Mouse (Mus musculus) liver, embryonic 14.5 days (tissue): ENCODE results near the gene Zscan26. TPM values are rescaled to one million over a fixed set of nuclear protein-coding genes. Genes with fewer than 3 reads are reported as not detected.
"Not testable (repeated sequence)": the region's sequence is repeated elsewhere in the genome, so short reads cannot be mapped to it uniquely, and the experiment has no call there.

Experiments
- ATAC-seq: fragments of 200-750 bp; cut with Nextera tagmentation; 2 replicates; pipeline ENCODE4 v1.8.0; 2017; ENCODE audit warnings: moderate number of reproducible peaks, mild to moderate bottlenecking, moderate library complexity; ENCODE audit not compliant: insufficient read depth
- DNase-seq, 3 experiments: peaks; one replicate each; pipeline ENCODE4 v3.0.0-alpha.2; 2012 to 2013; ENCODE audit warnings: low read depth in 3 of 3, low spot score in 3 of 3
- H3K27ac ChIP-seq: fragments of 300-500 bp; sonication (generic); 2 replicates; pipeline ENCODE4 v1.5.1; 2014; ENCODE audit warnings: moderate library complexity, mild to moderate bottlenecking, control low read depth, inconsistent platforms
- H3K27me3 ChIP-seq: fragments of 300-500 bp; sonication (generic); 2 replicates; pipeline ENCODE4 v1.6.1; 2014; ENCODE audit warnings: mild to moderate bottlenecking, low read length, moderate library complexity; ENCODE audit not compliant: control insufficient read depth, insufficient read depth
- H3K36me3 ChIP-seq: fragments of 300-500 bp; sonication (generic); replicated peaks from 2 replicates; pipeline ENCODE4 v1.6.1; 2014; ENCODE audit warnings: low read depth; ENCODE audit not compliant: control insufficient read depth, insufficient read depth
- H3K4me1 ChIP-seq, 2 experiments: fragments of 200-500 bp in 1 of 2; fragments of 300-500 bp in 1 of 2; sonication (generic) in 1 of 2; replicated peaks; 2 replicates each; pipeline ENCODE4 v1.6.1; 2012 to 2014; ENCODE audit warnings: antibody characterized with exemption in 1 of 2, inconsistent platforms in 1 of 2, low read length in 1 of 2; ENCODE audit not compliant: control insufficient read depth in 2 of 2, insufficient read depth in 2 of 2
- H3K4me2 ChIP-seq: fragments of 300-500 bp; sonication (generic); 2 replicates; pipeline ENCODE4 v1.6.1; 2014; ENCODE audit warnings: low read depth, mild to moderate bottlenecking, control low read depth, moderate library complexity
- H3K4me3 ChIP-seq, 2 experiments: fragments of 200-500 bp in 1 of 2; fragments of 300-500 bp in 1 of 2; sonication (generic) in 1 of 2; 2 replicates each; pipeline ENCODE4 v1.5.1; 2012 to 2014; ENCODE audit warnings: low read depth in 2 of 2, low read length in 2 of 2, mild to moderate bottlenecking in 2 of 2, control low read depth in 1 of 2, inconsistent platforms in 1 of 2, moderate library complexity in 1 of 2; ENCODE audit not compliant: insufficient read depth in 1 of 2
- H3K9ac ChIP-seq: fragments of 300-500 bp; sonication (generic); replicated peaks from 2 replicates; pipeline ENCODE4 v1.6.1; 2014; ENCODE audit warnings: mild to moderate bottlenecking, control low read depth, moderate library complexity
- H3K9me3 ChIP-seq: fragments of 300-500 bp; sonication (generic); 2 replicates; pipeline ENCODE4 v1.6.1; 2016; ENCODE audit warnings: low read length, mixed read lengths; ENCODE audit not compliant: control insufficient read depth
- CTCF ChIP-seq: IDR thresholded peaks from 2 replicates; pipeline ENCODE4 v1.5.1; 2016; ENCODE audit warnings: antibody characterized with exemption, low read depth, control low read depth
- EP300 ChIP-seq: IDR thresholded peaks from 2 replicates; pipeline ENCODE4 v1.6.1; 2016; ENCODE audit warnings: antibody characterized with exemption, low read depth
- WGBS: fragments of 180-500 bp; shearing (Covaris S2); extraction: QIAGEN DNeasy Blood & Tissue Kit; methylation state at CpG from one replicate; pipeline ENCODE4 v1.1.7; 2014; ENCODE audit not compliant: insufficient replicate concordance; 5-methylcytosine and 5-hydroxymethylcytosine counted together
- polyA plus RNA-seq, 2 experiments: library from polyadenylated mRNA; depleted of rRNA in 1 of 2; stranded (reverse) in 1 of 2; unstranded in 1 of 2; fragments of >200 nt; fragmentation: Nextera tagmentation in 1 of 2; extraction: Ambion mirVana in 1 of 2; gene quantifications; 2 replicates each; pipeline versions ENCODE4 v1.2.1 to v1.2.3; 2012 to 2014

The Zscan26 gene
- 7.0 and 9.5 TPM in 2 replicates for polyA plus RNA-seq (2012; rRNA removed)
- polyA plus RNA-seq (2014; fragmentation: Nextera tagmentation; extraction: Ambion mirVana) = 4.2 and 4.6 TPM in 2 replicates

DNA sequence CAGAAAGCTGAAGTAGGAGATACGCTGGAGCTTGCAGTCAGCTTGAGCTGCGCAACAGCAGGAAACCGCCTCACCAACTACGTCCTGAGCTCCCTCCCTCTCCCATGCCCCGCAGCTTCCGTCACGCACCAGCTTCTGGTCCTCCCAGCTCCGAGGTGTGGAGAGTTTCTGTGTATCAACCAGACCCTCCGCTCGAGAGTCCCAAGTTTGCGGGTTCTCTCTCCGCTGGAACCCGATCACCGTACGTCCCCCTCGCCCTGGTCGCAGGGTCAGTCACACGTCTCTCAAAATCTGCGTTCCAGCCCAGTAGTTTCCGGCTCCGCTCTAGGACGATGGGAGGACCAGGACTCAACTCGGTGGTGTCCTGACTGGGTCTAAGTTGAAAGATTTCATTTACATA, at the start of gene Zscan26:
Zscan26 (minus strand) TSS at position 282 of the 400 bp plus-strand sequence.
- ATAC-seq = peak; percentile 76
- H3K4me3 ChIP-seq = peak within 1 kb of the TSS; percentile 68 to 85
- TF ChIP-seq EP300 (no peak), CTCF (no peak)

GRCm38 (mm10) chr13:21502296-21502695, 48.8 kb upstream of the Zscan26 start:
- peaks cover 0 to 5% of the 10 kb centered on the region in 2 experiments; a peak in 3 of 4 replicates for H3K4me1 ChIP-seq
- no peak overlapping the region for H3K4me2 ChIP-seq
- H3K27ac ChIP-seq = no peak overlapping the region

More for the DNA sequence above, at the start of gene Zscan26:
- peak; percentile 52 to 58 (median 54) for DNase-seq
- H3K27ac ChIP-seq = no peak within 1 kb of the TSS; the same call in 1 of the 2 replicates
- H3K9me3 ChIP-seq = no peaks in the 10 kb centered on the region
- H3K4me1 ChIP-seq = peaks cover 2 to 13% of the 10 kb centered on the region in 2 experiments; a peak in 3 of 4 replicates
- H3K36me3 ChIP-seq = no peaks in the 10 kb centered on the region
- peak within 1 kb of the TSS; percentile 77 for H3K4me2 ChIP-seq
- no peaks in the 10 kb centered on the region for H3K27me3 ChIP-seq
- under 1% methylated on average over 23 of the region's 23 CpGs for WGBS
- H3K9ac ChIP-seq = peak within 1 kb of the TSS; percentile 68

GRCm38 (mm10) chr13:21501182-21501581, 47.7 kb upstream of the Zscan26 start, which contains the start of gene Gm11273:
Gene Gm11273, minus strand, starts transcription at chr13:21501418.
- ATAC-seq, H3K4me3 ChIP-seq, H3K27me3 ChIP-seq, H3K4me2 ChIP-seq, H3K27ac ChIP-seq, H3K9me3 ChIP-seq, DNase-seq, H3K36me3 ChIP-seq, H3K9ac ChIP-seq, H3K4me1 ChIP-seq: not testable (repeated sequence)
- 88% methylated on average over 17 of the region's 17 CpGs for WGBS

More at GRCm38 (mm10) chr13:21502296-21502695, 48.8 kb upstream of the Zscan26 start:
- no peaks in the 10 kb centered on the region for H3K9me3 ChIP-seq
- H3K36me3 ChIP-seq = no peaks in the 10 kb centered on the region
- H3K4me3 ChIP-seq = no peak overlapping the region
- ATAC-seq (no peak), DNase-seq (no peak)
- H3K9ac ChIP-seq = no peak overlapping the region
- WGBS = 61% methylated on average over 5 of the region's 5 CpGs
- no peaks in the 10 kb centered on the region for H3K27me3 ChIP-seq
- TF ChIP-seq EP300 = no peak
- no peak for TF ChIP-seq CTCF

- TF ChIP-seq CTCF (no peak), EP300 (no peak)
- Histone ChIP-seq H3K27me3 (no peaks in the 10 kb centered on the region), H3K4me1 (no peaks in the 10 kb centered on the region), H3K36me3 (no peaks in the 10 kb centered on the region), H3K9me3 (no peaks in the 10 kb centered on the region), H3K9ac (no peak within 1 kb of the TSS), H3K4me3 (no peak within 1 kb of the TSS), H3K4me2 (no peak within 1 kb of the TSS), H3K27ac (no peak within 1 kb of the TSS)
- DNase-seq (no peak), ATAC-seq (no peak)
- 86% methylated on average over 21 of the region's 21 CpGs for WGBS
These were observed 41.5 kb upstream of the Zscan26 start, which contains the start of gene AK157302 for GRCm38 (mm10) chr13:21495080-21495479. Gene AK157302, plus strand, starts transcription at chr13:21495223.

GRCm38 (mm10) chr13:21492847-21493246, 39.3 kb upstream of the Zscan26 start:
- Histone ChIP-seq H3K9me3 (no peaks in the 10 kb centered on the region), H3K27ac (no peak overlapping the region), H3K4me3 (no peak overlapping the region), H3K4me1 (no peaks in the 10 kb centered on the region), H3K9ac (no peak overlapping the region), H3K4me2 (no peak overlapping the region), H3K36me3 (no peaks in the 10 kb centered on the region), H3K27me3 (no peaks in the 10 kb centered on the region)
- TF ChIP-seq EP300 (no peak), CTCF (no peak)
- WGBS = 78% methylated on average over 5 of the region's 5 CpGs
- ATAC-seq = no peak
- no peak for DNase-seq
